22 mouse cellular contexts compared by ENCODE assay signal in the genomic region with DNA sequence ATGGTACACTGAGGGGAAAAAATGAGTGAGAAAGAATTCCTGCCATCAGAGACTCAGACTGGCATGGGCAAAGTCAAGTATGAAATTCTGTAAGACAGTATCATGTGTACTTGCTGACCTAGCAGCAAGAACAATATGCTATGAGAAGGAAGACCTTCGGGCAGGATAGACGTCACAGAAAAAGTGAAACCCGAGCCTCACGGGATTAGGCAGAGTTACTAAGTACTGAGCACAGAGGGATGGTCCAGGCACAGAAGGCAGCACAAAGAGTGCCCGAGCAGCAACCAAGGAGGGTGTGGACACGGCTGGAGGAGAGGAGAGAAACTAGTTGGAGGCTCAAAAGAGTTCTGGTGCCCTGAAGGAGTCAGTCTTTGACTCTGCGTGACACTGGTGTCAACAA. TPM values are rescaled to one million over a fixed set of nuclear protein-coding genes. Genes with fewer than 3 reads are reported as not detected.
DNase-seq lines count a peak whose midpoint lies in the region; ATAC-seq and TF ChIP-seq lines count a peak whose summit lies in the region.
"Had no signal": no experiment of that assay in that cellular context is flagged by ENCODE, and none has a peak within 500 bp of the region (broad histone marks: within the 10 kb centered on the region; RNA-seq: fewer than 3 reads in every experiment).

No protein-coding gene starts in this region.

- no peak for TF ChIP-seq RAD21 in CH12.LX (IDR thresholded peaks at IDR 0.05; ENCODE audit: low read depth, low read length)

- no peak for TF ChIP-seq CTCF in CH12.LX (conservative IDR thresholded peaks at IDR 0.05 in 1 of 2, IDR thresholded peaks at IDR 0.05 in 1 of 2; ENCODE audit: low read depth in 2 of 2, low read length in 2 of 2)
- no peak for TF ChIP-seq CTCF in heart, postnatal 0 days (IDR thresholded peaks at IDR 0.05; ENCODE audit: low read depth)

- H3K79me2 ChIP-seq in CH12.LX (replicated peaks; ENCODE audit: control insufficient read depth, extremely low read depth, insufficient read depth, poor library complexity, severe bottlenecking), result no peaks in the 10 kb centered on the region

- TF ChIP-seq EP300 in CH12.LX (IDR thresholded peaks at IDR 0.05; ENCODE audit: low read length), result no peak
- TF ChIP-seq EP300 in heart, postnatal 0 days (IDR thresholded peaks at IDR 0.05; ENCODE audit: low read depth), result no peak

- ATAC-seq in heart, embryonic 12.5 days (ENCODE audit: insufficient number of reproducible peaks, low FRiP score), result no peak
- peak; percentile 47; the same call in 1 of the 2 replicates for ATAC-seq in heart, postnatal 0 days (ENCODE audit: insufficient read depth, low read depth)
- ATAC-seq: forebrain, embryonic 14.5 days; intestine, postnatal 0 days had no signal

- H3K36me3 ChIP-seq in heart, embryonic 12.5 days, result 0 out of 2 replicates have a peak, but pooled peaks cover 4% of the 10 kb centered on the region
- no peaks in the 10 kb centered on the region for H3K36me3 ChIP-seq in CH12.LX (replicated peaks in 1 of 2; ENCODE audit: control insufficient read depth in 1 of 2, insufficient read depth in 1 of 2, low read length in 1 of 2)
- H3K36me3 ChIP-seq in embryonic facial prominence, embryonic 10.5 days (replicated peaks), result no peaks in the 10 kb centered on the region
- H3K36me3 ChIP-seq in heart, postnatal 0 days (replicated peaks; ENCODE audit: control insufficient read depth, insufficient read depth, low read length), result no peaks in the 10 kb centered on the region
- H3K36me3 ChIP-seq: hindbrain, embryonic 15.5 days; limb, embryonic 13.5 days had no signal

- dilution Hi-C loops in CH12.LX (cut with MboI; ENCODE audit: extremely low pct_ligation_motif_present, extremely low pct_unique_long_range_greater_than_20kb, low sequenced_read_pairs), result no loop called here

- peak overlapping the region; percentile 76 for H3K27ac ChIP-seq in heart, embryonic 12.5 days (ENCODE audit: poor library complexity, severe bottlenecking)
- no peak overlapping the region for H3K27ac ChIP-seq in CH12.LX (ENCODE audit: insufficient read depth, low read depth)
- no peak overlapping the region for H3K27ac ChIP-seq in embryonic facial prominence, embryonic 10.5 days (replicated peaks)
- H3K27ac ChIP-seq in heart, postnatal 0 days (ENCODE audit: low read depth), result peak overlapping the region; percentile 91
- H3K27ac ChIP-seq: hindbrain, embryonic 15.5 days; left cerebral cortex, adult 2 months; limb, embryonic 13.5 days; liver, embryonic 14.5 days had no signal

- no peaks in the 10 kb centered on the region for H3K27me3 ChIP-seq in heart, embryonic 12.5 days (replicated peaks)
- H3K27me3 ChIP-seq in CH12.LX (replicated peaks), result no peaks in the 10 kb centered on the region
- no peaks in the 10 kb centered on the region for H3K27me3 ChIP-seq in embryonic facial prominence, embryonic 10.5 days (replicated peaks; ENCODE audit: low read depth, poor library complexity, severe bottlenecking)
- H3K27me3 ChIP-seq in heart, postnatal 0 days (ENCODE audit: control insufficient read depth, insufficient read depth, low read length), result no peaks in the 10 kb centered on the region
- H3K27me3 ChIP-seq: hindbrain, embryonic 15.5 days; limb, embryonic 13.5 days; megakaryocyte, embryonic 14.5 days had no signal

- 36% methylated on average over 7 of the region's 7 CpGs for WGBS in heart, embryonic 12.5 days
- WGBS in embryonic facial prominence, embryonic 10.5 days, result 33% methylated on average over 7 of the region's 7 CpGs
- 21% methylated on average over 7 of the region's 7 CpGs for WGBS in heart, postnatal 0 days

- peak overlapping the region; percentile 35; the same call in 1 of the 2 replicates for H3K9ac ChIP-seq in heart, embryonic 12.5 days
- H3K9ac ChIP-seq in CH12.LX (ENCODE audit: insufficient read depth, low read depth), result no peak overlapping the region
- H3K9ac ChIP-seq in heart, postnatal 0 days (replicated peaks; ENCODE audit: low read depth, low read length), result peak overlapping the region; percentile 37; the same call in 1 of the 2 replicates
- H3K9ac ChIP-seq: hindbrain, embryonic 15.5 days; limb, embryonic 13.5 days; liver, embryonic 14.5 days had no signal

- peaks cover 52% of the 10 kb centered on the region for H3K4me1 ChIP-seq in heart, embryonic 12.5 days (replicated peaks)
- H3K4me1 ChIP-seq in CH12.LX (ENCODE audit: control insufficient read depth in 1 of 2, insufficient read depth in 2 of 2), result 0 out of 4 replicates have a peak, but pooled peaks cover 0 to 4% of the 10 kb centered on the region in 2 experiments
- peaks cover 6% of the 10 kb centered on the region for H3K4me1 ChIP-seq in embryonic facial prominence, embryonic 10.5 days
- H3K4me1 ChIP-seq in heart, postnatal 0 days (ENCODE audit: control insufficient read depth, insufficient read depth), result peaks cover 49% of the 10 kb centered on the region
- H3K4me1 ChIP-seq: hindbrain, embryonic 15.5 days had no signal

- peak overlapping the region; percentile 40 for H3K4me2 ChIP-seq in heart, embryonic 12.5 days
- 0 out of 2 replicates have a peak overlapping the region, but pooled peaks have one; percentile 8 for H3K4me2 ChIP-seq in CH12.LX (ENCODE audit: insufficient read depth, low read depth, poor library complexity, severe bottlenecking)
- peak overlapping the region; percentile 32 for H3K4me2 ChIP-seq in heart, postnatal 0 days (ENCODE audit: low read depth, low read length)
- H3K4me2 ChIP-seq: hindbrain, embryonic 15.5 days; limb, embryonic 13.5 days had no signal

- DNase-seq in heart, adult 11 months, result no peak
- no peak for DNase-seq in CH12.LX (ENCODE audit: extremely low read depth)
- peak; percentile 21 for DNase-seq in embryonic facial prominence, embryonic 10.5 days (ENCODE audit: low spot score)
- DNase-seq in heart, postnatal 0 days (ENCODE audit: low spot score), result peak; percentile 56
- no peak for DNase-seq in thymus, postnatal 36 days
- no peak for DNase-seq in thymus, postnatal 4 days
- no peak for DNase-seq in adrenal gland, adult 8-10 months
- DNase-seq: cerebellum, adult 8-10 months; kidney, postnatal 14 days; lung, postnatal 10 days; right cerebral cortex, postnatal 25 days; thymus, postnatal 14 days had no signal

- TF ChIP-seq POLR2A in CH12.LX (IDR thresholded peaks at IDR 0.05; ENCODE audit: low read depth, low read length), result no peak

- H3K9me3 ChIP-seq in heart, embryonic 12.5 days (replicated peaks), result no peaks in the 10 kb centered on the region
- no peaks in the 10 kb centered on the region for H3K9me3 ChIP-seq in CH12.LX (replicated peaks; ENCODE audit: low read length)
- H3K9me3 ChIP-seq in embryonic facial prominence, embryonic 10.5 days, result no peaks in the 10 kb centered on the region
- H3K9me3 ChIP-seq in heart, postnatal 0 days (replicated peaks; ENCODE audit: control insufficient read depth, low read length), result no peaks in the 10 kb centered on the region
- H3K9me3 ChIP-seq: G1E; hindbrain, embryonic 15.5 days; limb, embryonic 13.5 days; megakaryocyte, embryonic 14.5 days had no signal

- H3K4me3 ChIP-seq in heart, embryonic 12.5 days, result no peak overlapping the region
- no peak overlapping the region for H3K4me3 ChIP-seq in CH12.LX (replicated peaks in 1 of 3; ENCODE audit: low read depth in 2 of 3, low read length in 2 of 3, poor library complexity in 1 of 3)
- no peak overlapping the region for H3K4me3 ChIP-seq in embryonic facial prominence, embryonic 10.5 days
- no peak overlapping the region for H3K4me3 ChIP-seq in heart, postnatal 0 days (ENCODE audit: low read depth, low read length)
- H3K4me3 ChIP-seq: erythroblast, embryonic 14.5 days; hindbrain, embryonic 15.5 days; left cerebral cortex, adult 2 months; limb, embryonic 13.5 days; megakaryocyte, embryonic 14.5 days had no signal

- in situ Hi-C loops in CH12.LX (cut with MboI; ENCODE audit: low pct_ligation_motif_present, low pct_unique_long_range_greater_than_20kb, low sequenced_read_pairs), result no loop called here

TF ChIP-seq in CH12.LX, 34 proteins besides CTCF, POLR2A, EP300 and RAD21:
- TF ChIP-seq RCOR1 (conservative IDR thresholded peaks at IDR 0.05; ENCODE audit: low read depth, low read length) (no peak), POLR2AphosphoS2 (IDR thresholded peaks at IDR 0.05; ENCODE audit: low read depth, low read length) (no peak), USF1 (IDR thresholded peaks at IDR 0.05; ENCODE audit: low read depth, low read length) (no peak), USF2 (conservative IDR thresholded peaks at IDR 0.05; ENCODE audit: low read depth, low read length) (no peak), GABPA (IDR thresholded peaks at IDR 0.05; ENCODE audit: insufficient replicate concordance, low read depth, low read length) (no peak), BHLHE40 (IDR thresholded peaks at IDR 0.05; ENCODE audit: low read depth, low read length) (peak; percentile 42; the same call in 1 of the 2 replicates)

RNA-seq across cellular contexts. Expression of a gene that starts 23.3 kb away (rescaled TPM):
- polyA plus RNA-seq in heart, embryonic 12.5 days (2016; fragmentation: Nextera tagmentation; extraction: Ambion mirVana), result 29.6 and 31.2 TPM in 2 replicates
- total RNA-seq in CH12.LX (2012; rRNA removed), result 1.5 and 1.6 TPM in 2 replicates
- 0.64 and 1.3 TPM in 2 replicates for total RNA-seq in CH12.LX (2014; rRNA removed)
- 1.4 and 1.8 TPM in 2 replicates for polyA plus RNA-seq in CH12.LX (2012; ENCODE audit: insufficient read length, low read depth)
- polyA plus RNA-seq in embryonic facial prominence, embryonic 10.5 days (2016; fragmentation: Nextera tagmentation; extraction: Ambion mirVana), result 5.0 and 5.8 TPM in 2 replicates
- total RNA-seq in heart, postnatal 0 days (2014; rRNA removed; ENCODE audit: low replicate concordance), result 65.3 and 69.9 TPM in 2 replicates
- polyA plus RNA-seq in heart, postnatal 0 days (2015; fragmentation: Nextera tagmentation; extraction: Ambion mirVana), result 22.6 and 23.0 TPM in 2 replicates
- total RNA-seq in adrenal gland, adult 8-10 months (2022), result 10 to 100 TPM; 10.3 to 23.7 (median 15.7) TPM

RNA-seq across cellular contexts. Expression of a gene that starts 29.9 kb away (rescaled TPM):
- polyA plus RNA-seq in heart, embryonic 12.5 days (2016; fragmentation: Nextera tagmentation; extraction: Ambion mirVana), result 46.6 and 48.7 TPM in 2 replicates
- 25.8 and 28.8 TPM in 2 replicates for total RNA-seq in CH12.LX (2012; rRNA removed)
- total RNA-seq in CH12.LX (2014; rRNA removed), result 38.7 and 40.2 TPM in 2 replicates
- polyA plus RNA-seq in CH12.LX (2012; ENCODE audit: insufficient read length, low read depth), result 17.0 and 19.2 TPM in 2 replicates
- polyA plus RNA-seq in embryonic facial prominence, embryonic 10.5 days (2016; fragmentation: Nextera tagmentation; extraction: Ambion mirVana), result 52.2 and 55.5 TPM in 2 replicates
- 30.2 and 34.3 TPM in 2 replicates for total RNA-seq in heart, postnatal 0 days (2014; rRNA removed; ENCODE audit: low replicate concordance)
- polyA plus RNA-seq in heart, postnatal 0 days (2015; fragmentation: Nextera tagmentation; extraction: Ambion mirVana), result 22.5 and 25.3 TPM in 2 replicates
- 1 to 10 TPM in 2 of 4 experiments, under 1 TPM in 2; 0.70 to 1.7 (median 1.1) TPM for total RNA-seq in adrenal gland, adult 8-10 months (2022)

Comparison
In these comparisons a context has a peak if more than half of its experiments do, and no peak if none do; other contexts are left out.
1. DNase-seq: peak in embryonic facial prominence, embryonic 10.5 days (single experiment) and heart, postnatal 0 days (single experiment); none in heart, adult 11 months (single experiment), CH12.LX (single experiment), thymus, postnatal 36 days (0 of 2), thymus, postnatal 4 days (single experiment) and adrenal gland, adult 8-10 months (single experiment).
2. H3K27ac ChIP-seq: peak in heart, embryonic 12.5 days (single experiment) and heart, postnatal 0 days (single experiment); none in CH12.LX (single experiment) and embryonic facial prominence, embryonic 10.5 days (single experiment).
3. Peak in every context shown above with its lines, with median percentiles within 50 percentile points of each other: H3K4me2 ChIP-seq.